In the genomic region with DNA sequence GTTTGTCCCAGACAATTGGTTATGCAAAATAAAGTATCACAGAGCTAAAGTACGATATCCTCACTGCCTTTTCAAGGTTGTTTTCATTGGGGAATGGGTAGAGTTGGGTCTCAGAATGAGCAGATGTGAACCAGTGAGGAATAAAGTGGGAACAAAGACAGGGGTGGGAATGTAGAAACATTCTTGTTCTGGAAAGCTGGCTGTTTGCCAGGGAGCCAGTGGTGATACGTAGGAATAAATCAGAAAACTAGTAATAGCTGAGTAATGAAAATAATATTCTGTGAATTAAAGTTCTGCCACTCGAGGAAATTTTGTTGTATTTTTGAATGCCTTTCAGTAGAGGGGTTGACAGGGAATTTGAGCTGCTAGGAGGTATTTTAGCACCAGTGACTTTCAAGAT, we compare ENCODE assay signal across 12 mouse cellular contexts.
"Had no signal": no experiment of that assay in that cellular context is flagged by ENCODE, and none has a peak within 500 bp of the region (broad histone marks: within the 10 kb centered on the region; RNA-seq: fewer than 3 reads in every experiment).

No protein-coding gene starts in this region.

- H3K27ac ChIP-seq: left cerebral cortex, adult 2 months; liver, embryonic 14.5 days; midbrain, embryonic 12.5 days; neural tube, embryonic 15.5 days had no signal

- H3K27me3 ChIP-seq: midbrain, embryonic 12.5 days; neural tube, embryonic 15.5 days had no signal

- H3K9ac ChIP-seq: liver, embryonic 14.5 days; midbrain, embryonic 12.5 days; neural tube, embryonic 15.5 days had no signal

- H3K4me2 ChIP-seq: midbrain, embryonic 12.5 days; neural tube, embryonic 15.5 days had no signal

- ATAC-seq: lung, postnatal 0 days had no signal

- H3K4me3 ChIP-seq: left cerebral cortex, adult 2 months; midbrain, embryonic 12.5 days; myocyte; neural tube, embryonic 15.5 days had no signal

- H3K4me1 ChIP-seq: midbrain, embryonic 12.5 days; neural tube, embryonic 15.5 days had no signal

- DNase-seq: kidney, adult 18-20 months; liver; lung, adult 18-20 months; right cerebral cortex, adult 18-20 months; right cerebral cortex, postnatal 25 days; thymus, postnatal 36 days had no signal

- H3K9me3 ChIP-seq: midbrain, embryonic 12.5 days; neural tube, embryonic 15.5 days had no signal

- H3K36me3 ChIP-seq: midbrain, embryonic 12.5 days; neural tube, embryonic 15.5 days had no signal
